Mouse (Mus musculus) cerebellum, adult 11 months (tissue): Measurements from ENCODE around the gene Homer2.

Source experiments
- DNase-seq: peaks from one replicate; pipeline ENCODE4 v3.0.0; 2022

Gene Homer2

GRCm38 (mm10) chr7:81697954-81698353 is 9.4 kb downstream of the Homer2 start:
- DNase-seq: no peak

- DNase-seq: no peak
Measured at GRCm38 (mm10) chr7:81695763-81696533, 11.4 kb downstream of the Homer2 start.

DNA sequence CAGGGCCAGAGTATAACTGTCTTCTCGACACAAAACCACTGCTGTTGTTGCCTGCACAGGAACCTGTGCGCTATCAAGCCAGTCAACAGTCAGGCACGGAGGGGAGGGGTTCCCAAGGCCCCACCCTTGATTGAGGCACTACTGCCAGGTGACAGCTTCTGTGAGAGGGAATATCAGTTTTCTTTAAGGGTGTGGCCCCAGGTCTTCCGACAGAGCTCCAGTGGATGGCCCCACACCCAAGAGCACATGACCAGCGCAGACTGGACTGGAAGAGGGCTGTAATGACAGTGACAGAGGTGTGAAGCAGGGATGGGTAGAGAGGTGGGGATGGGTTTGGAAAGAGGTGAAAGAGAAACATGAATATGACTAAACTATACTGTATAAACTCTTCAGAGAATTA is 16.3 kb downstream of the Homer2 start:
- no peak for DNase-seq

DNA sequence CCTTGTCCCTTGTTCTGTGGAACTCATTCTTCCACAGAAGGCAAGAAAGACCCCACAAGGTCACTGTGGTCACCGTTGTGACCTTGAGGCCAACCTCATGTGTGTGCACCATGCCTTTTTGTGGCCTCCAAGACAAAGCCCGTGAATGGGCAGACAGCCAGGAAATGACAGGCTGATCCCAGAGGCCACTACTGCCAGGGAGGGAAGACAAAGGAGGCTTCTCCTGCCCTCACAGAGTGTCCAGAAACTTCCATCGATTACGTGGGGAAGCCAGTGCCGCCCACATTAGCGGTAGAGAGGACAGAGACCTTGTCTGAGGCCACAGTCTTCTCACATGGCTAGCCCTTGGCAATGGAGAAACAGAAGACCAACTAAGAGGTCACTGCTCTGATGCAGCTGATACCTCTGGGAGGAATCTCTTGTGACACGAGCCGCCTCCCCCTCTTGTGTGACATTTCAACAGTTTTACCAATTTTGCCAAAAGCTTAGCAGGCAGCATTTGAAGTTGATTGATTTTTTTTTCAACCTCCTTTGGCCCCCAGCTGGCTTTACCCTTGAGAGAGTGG is 18.1 kb downstream of the Homer2 start:
- DNase-seq: no peak

DNA sequence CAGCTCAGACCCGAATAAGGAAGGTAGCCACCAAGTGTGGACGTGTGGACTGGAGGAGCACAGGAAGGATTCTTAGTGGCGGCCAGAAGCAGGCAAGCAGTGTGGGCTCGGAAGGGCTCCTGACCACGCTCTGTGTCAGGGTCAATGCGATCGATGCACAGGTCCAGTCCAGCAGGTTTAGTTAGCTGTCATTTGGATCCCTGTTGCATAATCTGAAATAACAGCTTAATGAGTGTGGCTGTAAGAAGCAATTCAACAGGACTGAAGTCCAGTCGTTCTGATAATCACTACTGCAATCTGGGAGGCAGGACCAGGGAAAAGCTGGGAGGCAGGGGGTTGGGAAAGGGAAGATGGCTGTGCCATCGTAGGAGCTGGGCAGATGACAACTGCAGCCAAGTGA is 18.9 kb downstream of the Homer2 start:
- no peak for DNase-seq

DNA sequence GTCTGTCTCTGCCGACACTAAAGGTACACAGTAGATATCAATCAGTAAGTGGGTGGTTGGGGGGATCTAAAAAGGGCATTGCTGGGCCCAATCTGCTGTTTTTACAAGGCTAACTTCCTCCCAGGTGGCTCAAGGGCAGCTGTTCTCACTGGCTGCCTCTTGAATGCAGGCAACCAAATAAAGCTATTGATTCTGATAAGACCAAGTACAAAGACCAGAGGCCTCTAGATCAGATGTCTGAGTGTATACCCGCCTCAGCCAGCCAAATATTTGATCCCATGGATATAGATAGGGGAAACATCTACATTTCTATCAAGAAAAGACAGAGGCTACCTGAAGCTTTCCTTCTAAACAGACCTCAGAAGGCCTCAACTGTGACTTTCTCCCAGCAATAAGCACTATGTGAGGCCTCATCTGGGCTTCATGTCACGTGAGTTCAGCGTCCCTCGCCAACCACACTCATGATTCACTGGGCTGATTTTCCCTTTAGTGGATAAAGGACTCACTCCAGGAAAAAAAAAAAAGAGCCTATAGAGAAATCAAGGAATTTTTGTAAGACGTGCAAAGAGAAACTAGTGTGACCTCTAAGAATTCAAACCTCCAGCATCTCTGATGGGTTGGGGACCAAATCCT is 19.5 kb downstream of the Homer2 start:
- DNase-seq: no peak

GRCm38 (mm10) chr7:81685375-81685774 is 22.0 kb downstream of the Homer2 start:
- peak; percentile 76 for DNase-seq

GRCm38 (mm10) chr7:81683779-81684422 is 23.4 kb downstream of the Homer2 start:
- DNase-seq: no peak

DNA sequence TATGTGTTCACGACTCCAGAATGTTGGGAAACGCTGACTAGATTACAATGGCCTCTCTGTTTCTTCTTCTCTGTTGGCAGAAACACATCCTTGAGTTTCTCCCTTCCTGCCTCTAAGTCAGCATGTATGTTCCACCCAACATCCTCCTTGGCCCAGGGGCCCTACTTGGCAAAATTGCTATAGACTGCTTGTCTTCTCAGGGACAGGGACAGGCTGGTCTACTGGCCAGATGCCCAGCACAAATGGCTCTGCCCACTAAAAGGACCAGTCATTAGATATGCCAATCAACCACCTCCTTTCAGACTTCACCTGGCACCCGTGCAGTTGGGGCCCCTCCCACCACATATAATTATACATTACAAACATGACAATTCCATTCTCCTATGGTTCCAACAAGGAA is 25.9 kb downstream of the Homer2 start:
- DNase-seq: no peak

GRCm38 (mm10) chr7:81673359-81674013 is 33.8 kb downstream of the Homer2 start:
- no peak for DNase-seq

DNA sequence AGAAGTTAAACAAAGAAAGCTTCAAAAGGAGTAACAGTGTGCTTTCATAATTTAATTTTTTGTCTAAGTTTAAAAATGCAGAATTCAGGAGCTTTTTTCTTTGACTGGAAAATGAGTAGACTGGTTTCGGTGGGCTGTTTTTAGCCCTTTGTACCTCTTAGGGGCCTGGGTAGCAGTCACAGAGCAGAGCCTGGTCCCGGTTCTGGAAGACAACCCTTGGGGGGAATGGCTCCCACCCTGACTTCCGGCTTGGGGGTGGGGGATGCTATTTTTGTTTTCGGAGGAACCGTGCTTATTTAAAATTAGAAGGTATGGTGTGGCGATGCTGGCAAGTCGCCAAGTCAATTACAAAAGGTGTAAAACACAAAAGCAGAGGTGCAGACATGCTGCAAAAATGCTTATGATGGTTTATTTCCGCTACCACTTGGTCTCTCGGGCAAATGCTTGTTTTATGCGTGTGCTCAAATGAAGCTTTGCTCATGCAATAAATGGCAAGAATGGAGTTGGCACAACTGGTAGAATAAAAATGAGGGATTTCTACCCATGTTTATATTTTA is 34.5 kb downstream of the Homer2 start:
- no peak for DNase-seq

- DNase-seq: no peak
Measured at GRCm38 (mm10) chr7:81667156-81667555, 40.2 kb downstream of the Homer2 start.

- no peak for DNase-seq
Measured at GRCm38 (mm10) chr7:81666585-81666984, 40.7 kb downstream of the Homer2 start.

DNA sequence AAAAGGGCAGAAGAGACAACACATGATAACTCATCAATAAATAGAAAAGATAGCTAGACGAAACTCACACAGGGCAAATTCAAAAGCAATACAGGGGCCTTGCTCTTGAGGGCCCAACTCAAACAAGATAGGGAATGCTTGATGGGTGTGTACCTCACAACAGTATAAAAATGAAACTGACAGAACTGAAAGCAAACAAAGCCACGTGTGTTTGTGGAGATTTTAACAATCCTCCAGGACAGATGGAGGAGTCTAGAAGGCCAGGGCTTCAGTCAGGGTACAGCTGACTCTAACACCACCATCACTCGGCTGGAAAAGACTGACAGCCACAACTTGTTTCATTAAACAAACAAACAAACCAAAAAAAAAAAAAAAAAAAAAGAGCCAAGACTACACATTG is 44.3 kb downstream of the Homer2 start:
- no peak for DNase-seq

DNA sequence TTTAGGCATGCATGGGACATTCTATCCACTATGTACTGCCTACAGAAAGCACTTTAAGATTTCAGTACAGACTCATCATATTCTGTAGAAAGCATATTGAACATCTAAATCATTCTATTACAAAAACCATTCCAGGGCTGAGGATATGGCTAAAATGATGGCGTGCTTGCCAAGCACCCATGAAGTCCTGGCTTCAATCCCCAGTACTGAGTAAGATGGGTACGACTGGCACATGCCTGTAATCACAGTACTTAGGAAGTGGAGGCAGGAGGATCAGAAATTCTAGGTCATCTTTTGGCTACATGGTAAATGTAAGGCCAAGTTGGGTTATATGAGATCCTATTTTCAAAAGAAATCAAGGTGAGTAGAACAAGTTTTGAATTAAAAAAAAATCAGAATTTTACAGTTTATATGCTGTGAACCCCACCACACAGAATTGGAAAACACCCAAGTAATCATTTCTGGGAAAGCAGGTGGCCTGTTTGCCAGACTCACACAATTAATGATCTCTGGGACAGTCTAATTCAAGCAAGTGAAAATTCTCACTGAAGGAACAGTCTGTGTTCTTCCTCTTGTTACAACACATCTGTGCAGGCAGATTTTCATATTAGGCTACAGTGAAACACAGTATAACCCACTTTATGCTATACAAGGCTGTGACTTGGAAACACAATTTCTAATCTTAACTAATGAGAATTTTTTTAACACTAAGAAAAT is 49.5 kb downstream of the Homer2 start:
- DNase-seq: no peak

DNA sequence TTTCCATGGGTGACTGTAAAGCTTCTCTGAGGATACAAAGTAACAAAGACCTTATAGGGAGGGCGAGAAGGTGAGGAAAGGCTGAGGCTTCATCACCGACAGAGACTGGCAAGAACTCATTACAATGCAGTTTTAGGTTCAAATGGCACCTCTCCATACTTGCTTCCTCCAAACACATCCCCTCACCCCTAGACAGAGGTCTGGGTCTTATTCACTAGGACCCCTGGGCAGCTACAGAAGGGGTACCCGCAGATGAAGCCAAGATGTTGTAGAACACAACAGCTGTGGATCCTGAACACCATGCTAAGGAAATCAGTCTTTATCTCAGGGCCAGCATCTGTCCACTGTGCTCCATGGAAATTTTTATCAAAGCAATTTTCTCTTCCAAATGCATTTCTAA is 50.3 kb downstream of the Homer2 start:
- no peak for DNase-seq

DNA sequence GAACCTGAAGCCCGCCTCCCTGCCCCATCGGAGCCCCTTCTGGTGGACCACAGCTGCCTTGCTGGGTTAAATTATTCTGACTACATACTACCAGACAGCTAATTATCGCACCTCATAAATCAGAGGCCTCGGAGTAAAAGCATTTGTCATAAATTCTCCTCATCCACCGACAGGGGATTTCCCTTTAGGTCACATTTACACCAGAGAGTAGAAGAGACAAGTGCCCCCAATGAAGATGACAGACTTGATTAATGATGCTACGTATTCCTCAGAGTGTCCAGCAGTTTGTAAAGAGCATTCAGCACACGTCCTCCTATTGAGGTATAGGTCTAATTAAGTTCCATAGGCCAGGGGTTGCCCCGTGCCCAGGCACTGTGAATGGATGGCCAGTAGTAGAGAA is 50.7 kb downstream of the Homer2 start:
- no peak for DNase-seq

- DNase-seq: peak; percentile 92
Measured at GRCm38 (mm10) chr7:81654946-81655718, 52.2 kb downstream of the Homer2 start.

DNA sequence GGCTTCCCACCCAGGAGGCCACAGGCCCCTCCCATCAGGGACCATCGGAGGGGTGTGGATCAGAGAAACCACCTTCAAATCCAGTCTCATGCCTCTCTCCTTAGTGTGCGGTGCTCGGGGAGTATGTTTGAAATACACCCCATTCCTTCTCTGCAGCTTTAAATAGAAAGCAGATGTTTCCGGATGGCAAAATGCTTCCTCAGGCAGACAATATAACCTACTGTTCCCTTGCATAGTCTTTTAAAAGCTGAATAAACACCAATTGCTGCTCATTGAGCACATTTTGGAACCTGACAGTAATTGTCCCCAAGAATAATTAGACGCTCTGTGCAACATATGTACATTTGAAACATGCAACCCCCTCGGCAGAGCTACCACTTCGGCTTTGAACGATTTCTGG is 53.3 kb downstream of the Homer2 start:
- DNase-seq: no peak

- no peak for DNase-seq
Measured at GRCm38 (mm10) chr7:81652296-81652695, 55.0 kb downstream of the Homer2 start.

DNA sequence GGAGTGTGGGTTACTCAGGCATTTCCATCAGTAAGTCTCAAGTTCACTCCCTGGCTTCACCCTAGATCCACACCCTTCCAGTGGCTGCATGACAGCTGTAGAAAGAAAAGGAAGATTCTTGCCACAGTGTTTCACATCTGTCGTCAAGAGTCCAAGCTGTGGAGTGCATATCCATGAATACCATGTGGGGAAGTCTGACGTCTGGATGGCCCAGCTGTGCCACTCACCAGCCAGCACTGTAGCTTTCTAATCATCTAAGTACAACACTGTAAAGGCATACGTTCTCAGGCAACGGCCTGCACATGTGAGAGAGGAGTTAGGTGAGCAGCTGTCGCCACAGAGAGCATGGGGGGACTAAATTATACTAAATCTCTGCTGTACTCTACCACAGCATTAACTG is 56.0 kb downstream of the Homer2 start:
- no peak for DNase-seq

DNA sequence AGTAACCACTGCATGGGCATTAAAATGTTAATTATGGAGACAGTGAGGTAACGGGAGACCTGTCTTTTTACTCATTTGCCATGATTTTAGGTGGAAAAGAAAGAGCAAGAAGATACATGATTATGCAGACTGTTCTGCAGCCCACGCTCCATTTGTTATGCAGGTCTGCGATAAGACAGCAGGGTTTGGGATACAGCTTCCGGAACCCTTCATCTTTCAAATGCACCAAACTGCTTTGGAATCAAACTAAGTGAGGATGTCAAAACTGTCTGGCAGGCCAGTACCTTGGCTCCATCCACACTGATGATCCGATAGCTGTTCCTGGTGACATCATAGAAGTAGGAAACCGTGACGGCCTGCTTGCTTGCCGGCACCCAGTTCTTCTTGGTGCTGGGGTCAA is 58.1 kb downstream of the Homer2 start:
- no peak for DNase-seq
